Mouse (Mus musculus) right cerebral cortex, postnatal 10 days (tissue): ENCODE data around the gene Inpp4b.
A peak's percentile ranks its signal among the peaks of the same experiment; 100 is the strongest.
"Not testable (repeated sequence)": the region's sequence is repeated elsewhere in the genome, so short reads cannot be mapped to it uniquely, and the experiment has no call there.

Experiments used
- DNase-seq, 2 experiments: peaks; one replicate each; pipeline ENCODE4 v3.0.0; 2021; ENCODE audit warnings: low spot score in 2 of 2

Inpp4b gene

DNA sequence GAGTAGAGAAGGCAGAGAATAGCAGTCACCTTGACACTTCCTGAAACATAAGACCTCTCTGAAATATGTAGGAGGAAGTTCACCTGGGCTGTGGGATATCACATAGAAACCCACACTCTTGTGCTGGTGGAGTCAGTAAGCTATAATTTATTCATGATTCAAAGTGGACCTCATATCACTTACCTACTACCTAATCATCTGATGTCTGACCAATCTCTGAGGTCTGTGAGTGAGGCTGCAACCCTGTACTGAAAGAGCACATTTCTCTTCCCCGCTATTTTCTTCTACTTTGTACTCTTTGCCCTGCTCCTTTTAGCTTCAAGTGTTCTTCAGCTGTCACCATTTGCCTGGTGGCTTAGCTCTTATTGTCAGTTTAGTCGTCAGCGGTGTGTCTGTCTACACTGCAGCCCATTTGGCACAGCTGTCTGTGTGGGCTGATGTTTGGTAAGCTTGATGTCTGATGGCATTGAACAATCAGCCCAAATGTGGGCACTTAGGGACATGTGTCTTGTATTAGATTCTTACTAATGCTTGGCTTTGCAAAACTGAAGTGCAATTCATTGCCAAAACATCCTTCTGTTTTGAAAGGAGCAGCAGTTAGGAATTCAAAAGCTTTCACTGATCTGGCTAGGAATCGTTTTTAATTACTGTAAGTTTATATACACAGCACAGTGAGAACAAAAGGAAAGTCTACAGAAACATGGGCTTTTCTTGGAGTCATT, 434.3 kb downstream of the Inpp4b start:
- no peak for DNase-seq

- DNase-seq: no peak
Observed at GRCm38 (mm10) chr8:81777704-81778103, 435.3 kb downstream of the Inpp4b start.

DNA sequence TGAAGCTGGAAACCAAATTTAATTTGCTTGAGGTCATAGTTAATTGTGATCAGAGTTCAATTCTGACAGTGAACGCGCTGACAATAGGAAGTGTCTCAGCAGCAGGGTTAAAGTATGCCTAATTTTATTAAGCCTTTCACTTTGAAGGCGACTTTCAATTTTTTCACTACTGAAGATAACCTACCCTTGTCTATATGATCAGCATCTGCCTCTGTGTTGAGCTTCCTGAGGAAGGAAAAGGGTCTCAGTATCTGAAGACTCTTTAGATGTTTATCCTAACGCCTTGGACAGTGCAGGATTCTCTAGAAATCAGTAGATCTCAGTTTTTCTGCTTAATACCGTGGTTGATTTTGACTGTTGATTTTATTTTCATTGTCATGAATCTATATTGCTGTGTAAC, 437.1 kb downstream of the Inpp4b start:
- no peak for DNase-seq

GRCm38 (mm10) chr8:81780166-81780565, 437.8 kb downstream of the Inpp4b start:
- no peak for DNase-seq

DNA sequence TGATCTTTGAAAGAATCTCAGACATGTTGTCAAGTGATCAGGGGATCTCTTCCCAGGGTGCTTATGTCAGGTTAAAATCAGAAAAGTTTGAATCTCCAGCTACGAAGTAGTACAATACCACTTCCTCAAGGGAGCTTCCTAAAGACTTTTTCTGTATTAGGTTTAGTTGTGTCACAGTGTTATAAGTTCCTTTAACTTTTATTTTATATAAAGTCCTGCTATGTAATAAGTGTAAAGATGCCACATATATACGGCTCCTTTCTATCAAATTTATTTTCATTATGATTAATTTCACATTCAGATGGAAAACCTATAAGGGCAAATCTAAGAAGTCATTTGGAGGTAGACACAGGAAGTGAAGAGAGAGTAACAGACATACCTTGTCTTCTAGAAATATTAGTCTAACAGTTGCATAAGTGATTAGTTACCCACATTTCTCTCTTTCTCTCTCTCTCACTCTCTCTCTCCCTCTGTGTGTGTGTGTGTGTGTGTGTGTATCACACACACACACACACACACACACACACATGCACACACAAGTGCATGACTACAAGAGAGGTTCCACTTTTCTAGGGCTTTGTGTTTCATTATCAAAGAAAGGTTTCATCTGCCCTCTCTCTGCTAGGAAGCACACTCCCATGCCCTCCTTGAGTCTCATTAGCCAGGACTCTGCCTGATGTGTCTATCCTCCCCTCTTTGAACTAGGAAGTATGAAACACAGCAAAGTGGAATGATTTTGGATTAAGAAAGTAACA, 438.7 kb downstream of the Inpp4b start:
- no peak for DNase-seq

DNA sequence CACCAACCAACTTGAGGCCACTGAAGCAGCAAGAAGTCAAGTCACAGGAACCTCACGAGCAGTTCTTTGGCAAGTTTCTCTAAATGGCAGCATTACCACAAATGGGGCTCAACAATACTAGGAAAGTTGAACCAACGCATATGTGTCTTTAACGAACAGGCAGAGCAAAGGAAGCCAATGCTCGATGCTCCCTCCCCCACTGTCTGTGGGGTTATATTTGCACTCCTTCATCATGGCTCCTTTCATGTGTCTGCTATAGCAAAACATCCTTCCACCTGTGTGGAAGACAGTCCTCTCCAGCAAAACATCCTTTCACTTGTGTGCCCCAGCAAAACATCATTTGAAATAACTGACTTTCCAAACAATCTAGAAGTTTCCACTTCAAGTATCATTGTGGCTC, 440.4 kb downstream of the Inpp4b start:
- no peak for DNase-seq

GRCm38 (mm10) chr8:81784775-81785174, 442.4 kb downstream of the Inpp4b start:
- no peak for DNase-seq

DNA sequence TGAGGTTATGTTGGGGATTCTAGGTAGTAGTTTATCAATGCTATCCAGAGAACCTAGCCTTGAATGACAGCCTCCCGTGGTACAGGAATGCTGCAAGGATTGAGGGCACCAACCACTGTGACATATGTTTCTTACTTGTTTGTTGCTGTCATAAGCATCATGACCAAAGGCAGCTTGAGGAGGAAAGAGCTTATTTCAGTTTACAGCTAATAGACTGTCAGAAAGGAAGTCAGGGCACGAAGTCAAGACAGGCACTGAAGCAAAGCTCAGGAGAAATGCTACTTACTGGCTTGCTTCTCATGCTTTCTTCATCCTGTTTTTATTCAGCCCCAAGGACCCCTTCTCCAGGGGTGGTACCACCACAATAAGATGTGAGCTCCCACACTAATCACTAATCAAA, 446.1 kb downstream of the Inpp4b start:
- no peak for DNase-seq

GRCm38 (mm10) chr8:81792649-81793048, 450.3 kb downstream of the Inpp4b start:
- no peak for DNase-seq

- DNase-seq: no peak
Observed at GRCm38 (mm10) chr8:81798501-81798900, 456.1 kb downstream of the Inpp4b start.

GRCm38 (mm10) chr8:81800792-81801191, 458.4 kb downstream of the Inpp4b start:
- DNase-seq: no peak

DNA sequence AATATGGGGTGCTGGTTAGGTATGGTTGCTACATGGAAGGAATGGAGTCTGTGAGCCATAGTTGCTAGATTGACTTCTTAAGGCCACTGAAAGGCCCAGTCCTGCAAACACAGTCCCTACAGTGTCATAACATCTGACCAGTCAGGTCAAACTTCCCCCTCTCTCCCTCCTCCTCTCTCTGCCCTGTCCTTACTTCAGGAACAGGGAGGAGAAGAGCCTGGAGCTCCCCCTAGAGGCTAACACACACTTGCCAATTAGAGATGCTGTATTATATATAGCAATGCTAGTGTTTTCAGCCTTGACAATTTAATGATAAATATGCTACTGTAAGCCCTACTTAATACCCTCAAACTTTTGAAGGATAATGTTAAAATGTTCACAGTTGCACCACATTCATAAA, 464.4 kb downstream of the Inpp4b start:
- DNase-seq: peak; percentile 38 to 64

- DNase-seq: no peak
Observed at GRCm38 (mm10) chr8:81807578-81807977, 465.2 kb downstream of the Inpp4b start.

DNA sequence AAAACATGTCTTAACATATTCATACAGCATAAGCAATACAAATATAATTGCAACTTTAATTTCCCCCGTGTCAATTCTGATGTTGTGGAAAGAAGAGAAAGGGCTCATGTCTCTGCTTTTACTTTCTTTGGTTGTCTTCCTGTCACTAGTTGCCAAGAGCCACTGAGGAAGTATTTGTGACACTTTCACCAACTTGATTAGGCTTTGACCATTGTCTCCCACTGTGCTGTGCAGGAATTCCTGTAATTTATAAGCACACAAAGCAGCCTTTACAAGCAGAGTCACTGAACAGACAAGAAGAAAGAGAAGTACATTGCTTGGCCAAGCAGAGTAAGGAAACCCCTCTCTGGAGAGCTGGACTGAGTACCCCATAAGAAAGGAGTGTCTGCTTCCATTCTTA, 466.1 kb downstream of the Inpp4b start:
- DNase-seq: no peak

GRCm38 (mm10) chr8:81809414-81809813, 467.1 kb downstream of the Inpp4b start:
- not testable (repeated sequence) for DNase-seq

- DNase-seq: peak; percentile 26 to 36
Observed at GRCm38 (mm10) chr8:81812051-81812751, 469.8 kb downstream of the Inpp4b start.

GRCm38 (mm10) chr8:81814742-81815141, 472.4 kb downstream of the Inpp4b start:
- DNase-seq: no peak

- DNase-seq: no peak
Observed at GRCm38 (mm10) chr8:81815551-81815950, 473.2 kb downstream of the Inpp4b start.

DNA sequence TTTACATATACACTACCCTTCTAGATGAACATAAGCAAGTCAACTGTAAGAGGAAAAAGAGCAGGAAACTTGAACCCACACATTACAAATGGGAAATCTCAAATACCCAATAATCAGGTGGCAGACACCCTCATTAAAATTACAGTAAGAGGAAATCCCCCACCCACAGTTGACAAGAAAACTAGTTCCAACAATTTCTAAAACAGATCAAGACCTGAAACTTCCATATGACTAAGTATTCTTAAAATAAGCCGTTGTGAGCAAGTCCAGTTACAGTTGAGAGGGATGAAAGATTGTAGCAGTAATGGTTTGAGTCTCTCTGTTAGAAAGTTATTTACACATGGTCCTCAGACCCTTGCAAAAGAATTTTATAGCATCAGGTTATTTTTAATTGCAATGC, 480.8 kb downstream of the Inpp4b start:
- no peak for DNase-seq

- peak in 1 of 2 experiments; percentile 46 for DNase-seq
Observed at GRCm38 (mm10) chr8:81824975-81825374, 482.6 kb downstream of the Inpp4b start.

DNA sequence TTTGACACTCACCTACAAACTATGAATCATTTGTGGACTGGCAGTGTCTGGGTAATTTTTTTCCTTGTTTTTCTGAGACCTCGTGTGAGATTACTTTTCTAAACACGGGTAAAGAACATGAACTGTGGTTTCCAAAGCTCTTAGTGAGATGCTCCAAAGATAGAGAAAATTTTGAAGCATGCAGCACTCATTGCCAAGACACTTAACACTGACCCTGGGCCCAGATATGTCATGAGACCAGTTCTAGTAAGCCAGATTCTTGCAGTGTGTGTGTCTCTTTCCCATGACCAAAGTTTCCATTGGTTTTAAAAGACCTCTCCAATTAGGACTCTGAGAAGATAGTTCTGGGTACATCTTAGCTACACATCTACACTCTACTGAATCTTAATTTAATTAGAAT, 484.1 kb downstream of the Inpp4b start:
- DNase-seq: no peak

DNA sequence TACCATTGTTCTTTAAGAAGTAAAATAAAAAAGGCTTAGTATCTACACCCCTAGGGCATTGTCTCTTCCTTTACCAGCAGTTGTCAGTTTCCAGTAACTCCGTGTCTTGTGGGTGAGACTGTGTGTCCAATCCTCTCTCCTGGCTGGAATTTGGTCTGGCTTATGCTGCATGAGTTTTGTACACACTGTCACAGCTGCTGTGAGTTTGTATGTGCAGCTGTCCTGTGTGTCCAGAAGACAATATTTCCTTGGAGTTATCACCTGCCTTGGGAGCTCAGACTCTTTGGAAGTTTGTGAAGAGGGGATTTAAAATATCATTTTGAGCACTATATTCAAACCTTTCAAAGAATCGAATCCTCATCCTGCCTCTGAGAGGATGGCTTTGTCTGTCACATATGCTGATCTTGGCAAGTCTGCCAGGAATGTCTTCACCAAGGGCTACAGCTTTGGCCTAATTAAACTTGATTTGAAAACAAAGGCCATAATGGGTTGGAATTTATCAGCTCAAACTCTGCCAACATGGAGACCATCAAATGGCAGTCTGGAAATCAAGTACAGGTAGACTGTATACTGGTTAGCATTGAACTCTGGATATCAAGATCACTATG, 485.1 kb downstream of the Inpp4b start:
- no peak for DNase-seq
